Mouse (Mus musculus): ENCODE measurements around the gene Wdr83. TPM values are rescaled to one million over a fixed set of nuclear protein-coding genes. Genes with fewer than 3 reads are reported as not detected.
"Not testable (repeated sequence)": the region's sequence is repeated elsewhere in the genome, so short reads cannot be mapped to it uniquely, and the experiment has no call there.

The Wdr83 gene
- polyA plus RNA-seq, 1 experiment from 2014 or later: 57.9 TPM

DNA sequence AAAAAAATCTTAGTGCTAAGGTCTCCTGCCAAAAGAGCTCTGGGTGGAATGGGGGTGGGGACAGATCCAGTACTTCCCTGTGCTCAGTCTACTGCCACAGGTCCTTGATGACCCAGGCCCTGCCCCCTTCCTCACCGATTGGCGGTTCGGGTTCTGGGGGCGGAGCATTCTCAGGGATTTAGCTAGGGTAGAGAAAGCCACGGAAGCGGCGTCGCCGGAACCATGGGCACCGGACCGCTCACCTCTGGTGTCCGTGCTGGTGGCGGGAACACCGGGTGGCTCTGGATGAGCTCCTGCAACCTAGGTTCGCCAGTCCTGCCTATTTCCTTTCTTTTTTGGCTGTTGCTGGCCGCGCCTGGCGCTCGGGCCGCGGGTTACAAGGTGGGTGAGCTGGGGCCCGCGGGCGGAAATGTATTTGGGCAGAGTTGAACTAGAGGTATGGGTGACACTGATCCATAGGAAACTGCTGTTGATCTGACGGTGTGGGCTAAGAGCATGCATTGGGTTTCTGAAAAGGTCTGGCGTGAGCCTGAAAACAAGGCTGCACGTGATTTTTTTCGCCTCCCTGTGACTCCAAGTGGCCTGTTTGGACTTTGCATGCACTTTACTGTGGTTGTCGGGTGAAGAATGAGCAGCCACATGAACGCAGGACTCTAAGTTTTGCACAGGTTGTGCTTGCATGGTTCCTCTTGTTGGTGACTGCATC is 2.2 kb upstream of the Wdr83 start, which contains the start of gene Man2b1:
Man2b1 (plus strand) TSS at position 163 of the 706 bp plus-strand sequence.
- ATAC-seq: peak; percentile 90
- peak within 1 kb of the TSS; percentile 65 for H3K4me3 ChIP-seq (ENCODE audit: low read depth, low read length)

DNA sequence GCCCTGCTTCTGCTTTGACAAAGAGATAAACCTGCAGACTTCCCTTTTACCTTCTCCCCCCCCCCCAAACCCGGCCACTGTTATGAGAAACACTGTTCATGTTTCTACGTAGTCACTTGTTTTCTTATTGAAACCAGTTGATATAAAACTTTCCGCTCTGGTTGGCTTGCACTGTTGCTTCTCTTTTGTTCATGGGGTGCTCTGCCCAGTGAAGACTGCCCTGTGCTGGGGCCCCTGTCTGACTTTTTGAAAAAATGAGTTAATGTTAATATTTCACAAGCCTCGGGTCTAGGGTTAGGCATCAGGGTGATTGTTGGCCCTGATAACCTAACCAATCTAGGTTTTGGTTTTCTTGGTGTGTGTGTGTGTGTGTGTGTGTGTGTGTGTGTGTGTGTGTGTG is 1.1 kb upstream of the Wdr83 start:
- not testable (repeated sequence) for H3K9ac ChIP-seq (ENCODE audit: low read depth, low read length); H3K36me3 ChIP-seq (ENCODE audit: control insufficient read depth, insufficient read depth, low read length); ATAC-seq; H3K4me3 ChIP-seq (ENCODE audit: low read depth, low read length); H3K27me3 ChIP-seq (ENCODE audit: control insufficient read depth, insufficient read depth, low read depth, low read length); H3K27ac ChIP-seq (ENCODE audit: low read length); H3K4me2 ChIP-seq (ENCODE audit: low read length); H3K9me3 ChIP-seq (replicated peaks; ENCODE audit: control insufficient read depth, low read length, poor library complexity, severe bottlenecking)
- 93% methylated on average over 4 of the region's 4 CpGs for WGBS
- H3K4me1 ChIP-seq (ENCODE audit: control insufficient read depth, insufficient read depth, low read length): peaks cover 31% of the 10 kb centered on the region

More for the DNA sequence above, 2.2 kb upstream of the Wdr83 start, which contains the start of gene Man2b1:
- peaks cover 31% of the 10 kb centered on the region for H3K4me1 ChIP-seq (ENCODE audit: control insufficient read depth, insufficient read depth, low read length)
- under 1% methylated on average over 30 of the region's 30 CpGs for WGBS
- peak within 1 kb of the TSS; percentile 75 for H3K9ac ChIP-seq (ENCODE audit: low read depth, low read length)
- H3K27ac ChIP-seq (ENCODE audit: low read length): peak within 1 kb of the TSS; percentile 2; the same call in 1 of the 2 replicates
- H3K4me2 ChIP-seq (ENCODE audit: low read length): peak within 1 kb of the TSS; percentile 80
- no peaks in the 10 kb centered on the region for H3K36me3 ChIP-seq (ENCODE audit: control insufficient read depth, insufficient read depth, low read length)
- no peaks in the 10 kb centered on the region for H3K27me3 ChIP-seq (ENCODE audit: control insufficient read depth, insufficient read depth, low read depth, low read length)
- H3K9me3 ChIP-seq (replicated peaks; ENCODE audit: control insufficient read depth, low read length, poor library complexity, severe bottlenecking): no peaks in the 10 kb centered on the region

DNA sequence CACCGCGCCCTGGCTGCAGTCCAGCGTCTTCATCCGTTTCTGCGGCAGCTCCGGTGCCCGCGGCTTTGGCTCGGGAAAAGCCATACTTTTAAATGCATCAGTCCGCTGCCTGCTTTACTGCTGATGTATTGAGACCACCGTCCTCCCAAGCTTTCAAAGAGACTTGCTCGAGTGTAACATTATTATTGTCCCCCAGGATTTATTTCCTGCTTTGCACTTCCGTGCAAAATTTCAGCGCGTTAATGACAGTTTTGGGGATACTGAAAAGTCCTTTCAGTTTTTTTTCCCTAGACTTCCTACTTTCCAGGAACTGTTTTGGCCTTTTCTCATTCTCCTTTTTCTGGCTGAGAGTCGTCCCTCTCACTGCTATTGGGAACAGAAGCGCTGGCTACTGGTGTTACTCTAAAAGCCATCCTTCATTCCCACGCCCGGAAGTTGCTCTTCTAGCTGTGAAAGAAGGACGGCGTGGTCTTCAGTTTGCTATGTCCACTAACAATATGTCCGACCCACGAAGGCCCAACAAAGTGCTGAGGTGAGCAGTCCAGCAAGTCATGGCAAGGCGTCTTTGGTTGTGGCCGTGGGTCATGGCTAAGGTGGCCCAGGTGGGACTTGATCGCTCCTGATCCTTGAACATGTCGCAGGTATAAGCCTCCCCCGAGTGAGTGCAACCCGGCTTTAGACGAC is 432 bp downstream of the Wdr83 start, which contains the start of gene Wdr83os:
Wdr83os (plus strand) TSS at position 209 of the 684 bp plus-strand sequence.
- 0% methylated on average over 30 of the region's 30 CpGs for WGBS
- peak within 1 kb of the TSS; percentile 89 for H3K9ac ChIP-seq (ENCODE audit: low read depth, low read length)
- H3K4me3 ChIP-seq (ENCODE audit: low read depth, low read length): peak within 1 kb of the TSS; percentile 92
- peaks cover 31% of the 10 kb centered on the region for H3K4me1 ChIP-seq (ENCODE audit: control insufficient read depth, insufficient read depth, low read length)
- no peaks in the 10 kb centered on the region for H3K27me3 ChIP-seq (ENCODE audit: control insufficient read depth, insufficient read depth, low read depth, low read length)
- H3K27ac ChIP-seq (ENCODE audit: low read length): peak within 1 kb of the TSS; percentile 71
- H3K9me3 ChIP-seq (replicated peaks; ENCODE audit: control insufficient read depth, low read length, poor library complexity, severe bottlenecking): no peaks in the 10 kb centered on the region
- peak; percentile 7; the same call in 1 of the 2 replicates for ATAC-seq
- H3K4me2 ChIP-seq (ENCODE audit: low read length): peak within 1 kb of the TSS; percentile 84
- peaks cover under 1% of the 10 kb centered on the region; the same call in 1 of the 2 replicates for H3K36me3 ChIP-seq (ENCODE audit: control insufficient read depth, insufficient read depth, low read length)

DNA sequence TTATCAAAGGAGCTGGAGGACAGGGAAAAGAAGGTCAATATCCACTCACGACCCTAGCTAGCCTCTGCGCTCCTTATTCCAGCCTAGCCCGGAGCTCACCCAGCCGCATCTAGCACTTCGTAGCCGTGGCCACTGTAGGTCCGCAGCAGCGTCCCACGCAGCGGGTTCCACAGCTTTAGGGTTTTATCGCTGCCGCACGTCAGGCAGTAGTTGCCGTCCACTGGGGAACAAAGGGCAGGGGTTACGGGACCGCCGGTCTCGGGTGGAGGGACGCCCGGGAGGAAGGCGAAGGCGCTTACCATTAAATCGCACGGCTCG is 933 bp downstream of the Wdr83 start:
- peak overlapping the region; percentile 84 for H3K4me2 ChIP-seq (ENCODE audit: low read length)
- H3K9me3 ChIP-seq (replicated peaks; ENCODE audit: control insufficient read depth, low read length, poor library complexity, severe bottlenecking): no peaks in the 10 kb centered on the region
- H3K36me3 ChIP-seq (ENCODE audit: control insufficient read depth, insufficient read depth, low read length): peaks cover 5% of the 10 kb centered on the region; the same call in 1 of the 2 replicates
- H3K4me3 ChIP-seq (ENCODE audit: low read depth, low read length): peak overlapping the region; percentile 92
- no peak for ATAC-seq
- H3K27me3 ChIP-seq (ENCODE audit: control insufficient read depth, insufficient read depth, low read depth, low read length): no peaks in the 10 kb centered on the region
- under 1% methylated on average over 25 of the region's 25 CpGs for WGBS
- peak overlapping the region; percentile 71 for H3K27ac ChIP-seq (ENCODE audit: low read length)
- H3K4me1 ChIP-seq (ENCODE audit: control insufficient read depth, insufficient read depth, low read length): peaks cover 31% of the 10 kb centered on the region
- peak overlapping the region; percentile 89 for H3K9ac ChIP-seq (ENCODE audit: low read depth, low read length)

DNA sequence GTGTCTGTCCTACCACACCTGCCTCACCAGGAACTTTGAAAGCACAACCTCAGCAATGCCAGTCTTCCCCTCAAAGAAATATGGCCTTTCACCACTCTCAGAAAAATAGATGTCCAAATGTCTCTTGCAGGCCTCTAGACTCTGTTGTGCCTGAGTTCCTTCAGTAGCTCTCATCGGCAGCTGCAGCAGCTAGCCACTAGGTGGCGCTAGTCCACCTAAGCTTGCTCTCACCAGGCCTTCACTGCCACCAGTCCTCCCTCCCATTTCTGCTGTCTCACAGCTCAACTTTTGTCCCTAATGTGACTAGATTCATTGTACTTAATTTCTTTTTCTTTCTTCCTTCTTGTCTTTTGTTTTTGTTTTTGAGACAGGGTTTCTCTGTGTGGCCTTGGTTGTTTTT is 4.1 kb downstream of the Wdr83 start:
- no peak overlapping the region for H3K9ac ChIP-seq (ENCODE audit: low read depth, low read length)

DNA sequence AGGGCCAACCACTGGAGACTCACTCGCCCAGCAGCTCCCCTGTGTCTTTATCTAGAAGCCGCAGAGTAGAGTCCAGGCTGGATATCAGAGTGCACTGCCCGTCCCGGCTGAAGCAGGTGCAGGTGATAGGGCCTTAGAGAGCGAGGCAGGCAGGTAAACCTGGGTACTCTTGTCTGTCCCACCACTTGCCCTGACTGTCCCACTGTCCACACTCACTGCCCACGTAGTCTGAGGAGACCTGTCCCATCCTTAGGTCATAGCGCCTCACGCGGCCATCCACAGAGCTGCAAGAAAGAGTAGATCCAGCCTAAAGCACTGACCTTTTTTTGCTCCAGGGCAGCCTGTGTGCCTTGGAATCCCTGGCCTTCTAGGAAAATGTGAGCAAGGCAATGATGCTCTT is 5.1 kb downstream of the Wdr83 start:
- Histone ChIP-seq H3K27me3 (ENCODE audit: control insufficient read depth, insufficient read depth, low read depth, low read length) (no peaks in the 10 kb centered on the region), H3K27ac (ENCODE audit: low read length) (no peak overlapping the region), H3K9ac (ENCODE audit: low read depth, low read length) (no peak overlapping the region), H3K4me3 (ENCODE audit: low read depth, low read length) (no peak overlapping the region), H3K4me1 (ENCODE audit: control insufficient read depth, insufficient read depth, low read length) (peaks cover 18% of the 10 kb centered on the region), H3K4me2 (ENCODE audit: low read length) (no peak overlapping the region), H3K9me3 (replicated peaks; ENCODE audit: control insufficient read depth, low read length, poor library complexity, severe bottlenecking) (no peaks in the 10 kb centered on the region), H3K36me3 (ENCODE audit: control insufficient read depth, insufficient read depth, low read length) (peaks cover 9% of the 10 kb centered on the region; the same call in 1 of the 2 replicates)
- ATAC-seq: no peak
- 83% methylated on average over 9 of the region's 9 CpGs for WGBS

More for the DNA sequence above, 4.1 kb downstream of the Wdr83 start:
- Histone ChIP-seq H3K4me1 (ENCODE audit: control insufficient read depth, insufficient read depth, low read length) (peaks cover 22% of the 10 kb centered on the region), H3K27me3 (ENCODE audit: control insufficient read depth, insufficient read depth, low read depth, low read length) (no peaks in the 10 kb centered on the region), H3K36me3 (ENCODE audit: control insufficient read depth, insufficient read depth, low read length) (peaks cover 9% of the 10 kb centered on the region; the same call in 1 of the 2 replicates), H3K4me2 (ENCODE audit: low read length) (no peak overlapping the region), H3K4me3 (ENCODE audit: low read depth, low read length) (no peak overlapping the region), H3K9me3 (replicated peaks; ENCODE audit: control insufficient read depth, low read length, poor library complexity, severe bottlenecking) (no peaks in the 10 kb centered on the region), H3K27ac (ENCODE audit: low read length) (no peak overlapping the region)
- no peak for ATAC-seq
- WGBS: 0% methylated on average over 2 of the region's 2 CpGs

DNA sequence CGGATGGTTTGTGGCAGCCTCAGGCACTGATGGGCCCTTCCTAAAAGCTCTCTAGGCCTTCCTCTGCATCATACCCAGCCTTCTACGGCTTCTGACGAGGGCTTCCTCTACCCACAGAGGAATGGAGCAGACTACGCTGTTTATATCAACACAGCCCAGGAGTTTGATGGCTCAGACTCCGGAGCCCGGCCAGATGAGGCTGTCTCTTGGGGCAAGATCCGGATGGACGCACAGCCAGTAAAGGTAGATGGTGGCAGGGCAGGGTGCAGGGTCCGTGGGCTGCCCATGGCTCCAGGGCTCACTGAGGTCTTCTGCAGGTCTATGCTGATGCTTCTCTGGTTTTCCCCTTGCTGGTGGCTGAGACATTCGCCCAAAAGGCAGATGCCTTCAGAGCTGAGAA is 6.5 kb downstream of the Wdr83 start:
- 92% methylated on average over 10 of the region's 10 CpGs for WGBS
- H3K4me1 ChIP-seq (ENCODE audit: control insufficient read depth, insufficient read depth, low read length): peaks cover 13% of the 10 kb centered on the region
- no peak overlapping the region for H3K27ac ChIP-seq (ENCODE audit: low read length)
- H3K9me3 ChIP-seq (replicated peaks; ENCODE audit: control insufficient read depth, low read length, poor library complexity, severe bottlenecking): no peaks in the 10 kb centered on the region
- ATAC-seq: no peak
- H3K4me2 ChIP-seq (ENCODE audit: low read length): no peak overlapping the region
- H3K9ac ChIP-seq (ENCODE audit: low read depth, low read length): no peak overlapping the region
- peaks cover 9% of the 10 kb centered on the region; the same call in 1 of the 2 replicates for H3K36me3 ChIP-seq (ENCODE audit: control insufficient read depth, insufficient read depth, low read length)
- no peak overlapping the region for H3K4me3 ChIP-seq (ENCODE audit: low read depth, low read length)
- no peaks in the 10 kb centered on the region for H3K27me3 ChIP-seq (ENCODE audit: control insufficient read depth, insufficient read depth, low read depth, low read length)

DNA sequence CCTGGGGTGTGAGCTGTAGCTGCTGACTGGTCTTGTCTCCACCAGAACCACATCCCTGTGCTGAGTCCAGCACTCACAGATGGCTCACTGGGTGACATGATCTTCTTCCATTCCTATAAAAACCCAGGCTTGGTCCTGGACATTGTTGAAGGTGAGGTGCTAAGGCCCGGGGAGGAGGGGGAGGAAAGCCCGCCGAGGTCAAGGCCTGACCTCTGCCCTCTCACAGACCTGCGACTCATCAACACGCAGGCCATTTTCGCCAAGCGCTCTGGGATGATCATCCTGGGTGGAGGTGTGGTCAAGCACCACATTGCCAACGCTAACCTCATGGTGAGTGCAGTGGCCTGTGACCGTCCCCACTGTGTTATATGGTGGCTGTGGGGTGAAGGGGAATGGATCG is 6.9 kb downstream of the Wdr83 start:
- ATAC-seq: no peak
- no peak overlapping the region for H3K4me2 ChIP-seq (ENCODE audit: low read length)
- H3K9me3 ChIP-seq (replicated peaks; ENCODE audit: control insufficient read depth, low read length, poor library complexity, severe bottlenecking): no peaks in the 10 kb centered on the region
- H3K27ac ChIP-seq (ENCODE audit: low read length): no peak overlapping the region
- WGBS: 89% methylated on average over 10 of the region's 10 CpGs
- H3K27me3 ChIP-seq (ENCODE audit: control insufficient read depth, insufficient read depth, low read depth, low read length): no peaks in the 10 kb centered on the region
- H3K9ac ChIP-seq (ENCODE audit: low read depth, low read length): no peak overlapping the region
- H3K4me3 ChIP-seq (ENCODE audit: low read depth, low read length): no peak overlapping the region
- peaks cover 10% of the 10 kb centered on the region for H3K4me1 ChIP-seq (ENCODE audit: control insufficient read depth, insufficient read depth, low read length)
- H3K36me3 ChIP-seq (ENCODE audit: control insufficient read depth, insufficient read depth, low read length): peaks cover 9% of the 10 kb centered on the region; the same call in 1 of the 2 replicates
